Mouse (Mus musculus) kidney, adult 2 months (tissue): ENCODE results near the gene Cdh13.

Experiments
- CTCF ChIP-seq: fragments of 200-500 bp; conservative IDR thresholded peaks from 2 replicates; pipeline ENCODE4 v1.5.1; 2011; ENCODE audit warnings: low read depth, mild to moderate bottlenecking, control low read depth, low read length, moderate library complexity, mixed read lengths; ENCODE audit not compliant: insufficient read depth, insufficient read length
- POLR2A ChIP-seq: fragments of 200-500 bp; IDR thresholded peaks from one replicate; pipeline ENCODE4 v1.6.1; 2011; ENCODE audit warnings: low read depth, low read length, control low read depth

GRCm38 (mm10) chr8:118569366-118569765 is 285.8 kb downstream of the Cdh13 start:
- TF ChIP-seq POLR2A (no peak), CTCF (no peak)
